Mouse (Mus musculus): ENCODE measurements at regions not wholly inside any gene's neighbourhood (a gene's known extent, or its start where the extent isn't known, plus 50 kb on each side); places are given as distances from the start of the nearest gene placed in this dataset.
A peak's percentile ranks its signal among the peaks of the same experiment; 100 is the strongest.

GRCm38 (mm10) chr16:9115548-9115947, 285.6 kb downstream of the 1810013L24Rik start:
- no peak for DNase-seq

GRCm38 (mm10) chr16:9121581-9121980, 291.7 kb downstream of the 1810013L24Rik start:
- no peak for DNase-seq

DNA sequence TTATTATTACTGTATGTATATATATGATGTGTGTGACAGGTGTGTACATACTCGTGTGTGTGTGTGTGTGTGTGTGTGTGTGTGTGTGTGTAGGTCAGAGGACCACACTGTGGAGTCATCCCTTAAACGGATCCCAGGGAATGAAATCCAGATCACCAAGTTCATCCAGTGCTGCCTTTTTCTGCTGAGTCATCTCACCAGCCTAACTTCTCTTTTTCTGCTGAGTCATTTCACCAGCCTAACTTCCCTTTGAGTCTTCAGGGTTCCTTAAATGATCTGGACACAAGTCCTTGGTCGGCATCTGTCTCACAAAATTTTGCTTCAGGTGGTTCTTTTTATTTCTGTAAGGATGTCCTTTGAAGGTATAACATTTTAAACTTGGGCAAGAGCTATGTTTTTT, 302.2 kb downstream of the 1810013L24Rik start:
- no peak for DNase-seq

- DNase-seq = no peak
Observed at GRCm38 (mm10) chr16:9132778-9133177, 302.9 kb downstream of the 1810013L24Rik start.

DNA sequence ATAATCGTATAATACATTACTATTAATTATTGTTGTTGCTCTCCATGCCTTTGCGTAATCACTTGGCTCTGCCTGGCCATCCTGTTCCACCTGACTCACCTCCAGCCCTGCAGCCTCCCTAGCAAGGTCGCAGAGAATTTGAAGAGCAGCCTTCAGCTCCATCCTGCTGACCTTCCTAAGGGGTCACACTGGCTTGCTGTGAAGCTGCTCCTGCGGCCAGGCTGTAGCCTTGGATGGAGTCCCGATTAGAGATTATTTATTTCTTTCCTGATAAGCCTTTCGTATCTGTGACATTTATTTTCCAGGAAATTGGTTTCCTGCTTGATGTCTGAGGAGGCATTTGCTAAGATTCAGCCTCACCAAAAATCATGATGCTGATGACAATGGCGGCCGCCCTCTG, 305.5 kb downstream of the 1810013L24Rik start:
- no peak for DNase-seq

DNA sequence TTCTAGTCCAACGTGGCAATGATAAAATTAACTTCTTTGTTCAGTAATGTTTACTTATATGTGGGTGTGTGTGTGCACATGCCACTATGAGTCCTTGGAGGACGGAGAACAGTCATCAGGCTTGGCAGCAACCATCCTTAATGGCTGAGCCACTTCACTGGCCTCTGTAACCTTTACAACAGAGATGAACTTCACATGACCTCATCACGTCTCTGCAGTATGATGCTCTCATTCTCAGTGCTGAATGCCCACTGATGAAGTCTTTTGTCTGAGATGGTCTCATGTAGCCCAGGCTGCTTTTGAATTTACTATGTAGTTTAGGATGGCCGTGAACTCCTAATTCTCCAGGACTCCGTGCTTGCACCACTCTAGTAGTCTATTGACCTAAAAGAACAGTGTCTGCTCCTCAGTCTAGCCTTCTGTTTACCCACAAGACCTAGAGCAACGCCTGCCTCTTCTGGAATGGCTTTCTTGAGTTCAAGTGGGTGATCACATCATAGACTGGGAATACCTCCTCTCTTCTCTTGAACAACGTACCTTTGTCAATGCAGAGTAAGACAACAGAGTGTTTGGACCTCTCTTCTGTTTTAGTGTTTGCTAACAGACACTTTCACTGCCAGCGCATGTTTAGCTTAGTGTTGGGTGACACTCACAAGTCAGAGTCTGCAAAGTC, 308.8 kb downstream of the 1810013L24Rik start:
- DNase-seq = no peak

DNA sequence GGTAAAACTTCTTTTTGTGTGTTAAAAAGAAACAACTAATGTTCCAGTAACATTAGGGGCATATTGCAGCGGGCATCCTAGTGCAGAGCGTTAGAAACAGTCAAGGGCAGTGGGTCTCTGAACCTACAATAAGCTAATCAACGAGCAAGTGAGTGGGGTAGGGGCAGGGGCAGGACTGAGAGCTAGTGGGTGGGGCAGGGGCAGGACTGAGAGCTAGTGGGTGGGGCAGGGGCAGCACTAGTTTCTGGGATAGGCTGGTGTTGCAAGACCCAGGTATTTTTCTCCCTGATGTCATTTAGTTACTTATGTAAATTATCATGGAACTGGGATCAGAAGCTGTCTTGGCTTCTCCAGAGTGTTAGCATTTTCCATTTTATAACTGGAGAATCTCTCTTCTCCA, 309.5 kb downstream of the 1810013L24Rik start:
- no peak for DNase-seq

- DNase-seq = no peak
Observed at GRCm38 (mm10) chr16:9149209-9150135, 319.6 kb downstream of the 1810013L24Rik start.

- peak; percentile 13 to 33 for DNase-seq
Observed at GRCm38 (mm10) chr16:9151936-9152335, 322.0 kb downstream of the 1810013L24Rik start.

- no peak for DNase-seq
Observed at GRCm38 (mm10) chr16:9153501-9153900, 323.6 kb downstream of the 1810013L24Rik start.

DNA sequence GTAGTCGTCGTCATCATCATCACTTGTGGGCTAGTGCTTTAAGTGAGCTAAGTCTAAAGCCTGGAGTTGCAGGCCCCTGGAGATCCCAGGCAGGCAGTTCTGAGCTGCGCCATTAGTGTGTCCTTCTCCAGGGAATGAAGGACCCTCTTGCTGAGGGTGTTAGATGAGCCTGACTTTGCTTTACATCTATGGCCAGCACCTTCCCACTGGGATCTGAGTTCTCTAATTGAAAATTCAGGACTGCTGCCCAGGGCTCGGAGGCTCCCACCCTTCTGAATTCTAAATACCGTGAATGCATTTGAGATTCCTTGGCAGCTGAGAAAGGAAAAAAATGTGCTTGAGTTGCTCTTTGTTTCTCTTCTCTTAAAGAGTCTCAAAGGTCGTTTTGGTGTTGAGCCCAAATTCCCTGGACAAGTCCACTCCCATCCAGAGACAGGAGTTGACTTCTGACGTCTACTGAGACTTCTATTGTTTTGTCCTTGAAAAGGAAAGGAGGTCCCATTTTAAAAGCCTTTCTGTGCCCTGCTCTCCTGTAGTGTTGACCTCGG, 335.9 kb downstream of the 1810013L24Rik start:
- DNase-seq = no peak

GRCm38 (mm10) chr16:9176402-9176801, 346.5 kb downstream of the 1810013L24Rik start:
- no peak for DNase-seq

DNA sequence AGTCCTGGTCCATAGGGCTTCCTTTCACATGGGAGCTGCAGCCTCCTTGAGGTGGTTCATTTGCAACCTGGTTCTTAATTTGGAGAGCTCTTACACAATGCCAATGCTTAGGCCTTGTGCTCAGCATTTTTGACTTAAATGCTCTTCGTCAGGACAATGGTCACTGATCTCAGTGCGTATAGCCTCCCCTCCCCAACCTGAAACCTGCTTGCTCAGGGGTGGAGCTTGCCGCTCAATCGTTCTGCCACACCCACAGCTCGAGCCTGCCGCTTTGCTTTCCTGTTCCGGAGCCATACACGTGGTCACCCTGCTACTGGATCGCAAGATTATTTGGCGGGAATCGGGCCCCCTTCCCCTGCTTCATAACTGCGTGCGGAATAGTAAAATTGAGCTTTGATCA, 365.9 kb downstream of the 1810013L24Rik start:
- DNase-seq = no peak

- no peak for DNase-seq
Observed at GRCm38 (mm10) chr16:9198903-9199532, 369.1 kb downstream of the 1810013L24Rik start.

DNA sequence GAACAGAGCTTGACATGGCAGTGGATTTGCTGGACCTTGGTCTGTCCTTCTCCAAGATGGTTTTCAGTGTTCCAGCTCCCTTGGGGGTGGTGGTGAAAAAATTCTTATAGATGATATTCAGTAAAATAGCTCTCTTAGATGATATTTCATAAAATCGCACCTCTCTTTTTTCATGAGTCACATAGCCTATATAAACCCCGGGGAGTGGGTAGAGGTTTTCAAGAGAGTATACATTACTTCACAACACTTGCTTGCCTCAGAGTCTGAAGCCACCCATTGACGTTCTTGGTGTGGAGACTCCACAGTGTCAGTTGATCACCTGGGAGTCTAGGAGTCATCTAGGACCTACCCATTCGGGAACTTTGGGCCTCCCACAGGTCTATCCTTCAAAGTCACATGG, 378.7 kb downstream of the 1810013L24Rik start:
- no peak for DNase-seq

- DNase-seq = no peak
Observed at GRCm38 (mm10) chr16:9211485-9211884, 381.6 kb downstream of the 1810013L24Rik start.

DNA sequence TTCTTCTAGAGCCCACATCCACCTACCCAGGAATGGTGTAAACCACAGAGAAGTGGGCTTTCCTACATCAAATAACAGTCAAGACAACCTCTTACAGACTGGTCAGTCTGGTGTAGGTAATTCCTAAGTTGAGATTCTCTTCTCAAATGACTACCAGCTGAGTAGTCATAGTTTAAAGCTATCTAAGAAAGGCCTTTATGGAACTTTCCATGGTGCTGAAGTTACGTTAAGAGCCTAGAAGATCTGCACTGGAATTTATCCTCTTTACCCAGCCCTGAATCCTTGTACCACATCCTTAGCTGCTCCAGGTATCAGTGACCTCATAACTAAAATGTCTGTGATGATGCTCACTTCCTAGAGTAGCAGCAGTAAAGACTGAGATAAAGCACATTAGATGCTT, 385.2 kb downstream of the 1810013L24Rik start:
- DNase-seq = no peak

DNA sequence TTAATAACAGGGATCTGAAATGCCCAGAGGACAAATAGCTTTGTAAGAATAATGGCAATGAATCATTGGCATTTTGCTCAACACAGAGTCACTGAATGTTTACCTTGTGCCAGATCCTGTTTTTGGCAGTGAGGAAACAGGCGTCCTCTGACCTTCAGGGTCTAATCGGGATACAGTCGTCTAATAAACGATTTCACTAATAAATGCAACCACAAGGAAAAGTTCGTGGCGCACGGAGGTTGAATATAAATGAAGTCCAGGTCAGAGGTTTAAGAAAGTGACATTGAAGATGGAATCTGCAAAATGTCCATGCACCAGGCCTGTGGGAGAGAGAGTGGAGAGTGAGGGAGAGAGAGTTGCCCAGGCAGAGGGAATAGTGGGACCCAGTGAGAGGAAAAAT, 387.5 kb downstream of the 1810013L24Rik start:
- no peak for DNase-seq

DNA sequence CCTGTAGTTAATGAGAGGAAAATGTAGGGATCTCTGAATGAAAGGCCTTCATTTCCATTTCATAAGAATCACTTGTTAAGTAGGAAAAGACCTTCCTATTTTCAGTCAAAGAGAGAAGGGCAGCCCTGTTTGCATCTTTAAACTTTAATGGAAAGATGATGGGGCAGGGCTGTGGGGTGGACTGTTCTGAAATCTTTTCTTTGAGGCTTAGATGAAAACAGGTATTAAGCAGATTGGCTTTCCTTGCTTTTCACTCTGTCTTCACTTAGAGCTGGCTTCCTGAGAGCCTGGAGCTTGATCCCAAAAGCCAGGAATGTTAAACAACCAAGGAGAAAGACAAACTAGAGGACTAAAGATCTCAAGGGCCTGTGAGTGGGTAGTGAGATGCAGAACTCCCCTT, 400.3 kb downstream of the 1810013L24Rik start:
- DNase-seq = no peak

DNA sequence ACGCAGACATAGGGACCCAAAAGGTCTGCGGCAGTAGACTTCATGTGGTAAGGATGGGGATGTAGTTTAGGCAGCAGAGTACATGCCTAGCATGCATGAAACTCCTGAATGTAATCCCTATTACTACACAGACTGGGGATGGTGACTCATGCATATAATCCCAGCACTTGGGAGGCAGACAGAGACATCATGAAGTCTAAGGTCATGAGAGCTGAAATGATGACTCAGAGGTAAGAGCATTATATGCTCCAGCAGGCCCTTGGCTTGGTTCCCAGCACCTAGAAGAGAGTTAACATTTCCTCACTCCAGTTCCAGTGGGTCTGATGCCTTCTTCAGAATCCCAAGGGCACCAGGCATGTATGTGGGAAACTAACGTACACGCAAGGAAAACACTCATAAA, 412.2 kb downstream of the 1810013L24Rik start:
- DNase-seq = peak in 1 of 2 experiments; percentile 35

DNA sequence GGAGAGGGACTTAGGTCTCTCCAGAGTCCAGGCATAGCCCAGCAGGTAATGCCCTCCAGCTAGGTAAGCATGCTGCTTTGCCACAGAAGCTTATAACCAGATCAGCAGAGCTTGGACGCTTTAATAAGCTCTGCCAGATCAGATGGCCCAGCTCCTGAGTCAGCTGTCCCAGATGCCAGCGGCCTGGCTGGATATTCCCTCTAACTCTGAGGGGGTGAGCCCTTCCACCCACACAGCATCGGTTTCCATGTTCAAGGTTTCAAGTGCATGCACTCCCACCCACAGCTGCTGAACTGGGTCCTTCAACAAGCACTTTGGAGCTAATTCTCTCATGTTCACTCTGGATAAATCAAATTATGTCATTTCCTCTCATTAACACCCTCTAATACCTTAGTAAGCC, 417.3 kb downstream of the 1810013L24Rik start:
- no peak for DNase-seq

- DNase-seq = no peak
Observed at GRCm38 (mm10) chr16:9253054-9253453, 423.2 kb downstream of the 1810013L24Rik start.

GRCm38 (mm10) chr16:9255351-9255750, 425.5 kb downstream of the 1810013L24Rik start:
- no peak for DNase-seq

All from cerebellum, postnatal 14 days (tissue).